Mouse (Mus musculus) spleen, adult 18-20 months (tissue): ENCODE data around the gene Pdgfb.

ENCODE experiments used
- DNase-seq, 2 experiments: peaks; one replicate each; pipeline ENCODE4 v3.0.0; 2022; ENCODE audit warnings: mixed read lengths in 2 of 2

The Pdgfb gene

GRCm38 (mm10) chr15:80008461-80008860 lies 6.3 kb downstream of the Pdgfb start:
- no peak for DNase-seq

DNA sequence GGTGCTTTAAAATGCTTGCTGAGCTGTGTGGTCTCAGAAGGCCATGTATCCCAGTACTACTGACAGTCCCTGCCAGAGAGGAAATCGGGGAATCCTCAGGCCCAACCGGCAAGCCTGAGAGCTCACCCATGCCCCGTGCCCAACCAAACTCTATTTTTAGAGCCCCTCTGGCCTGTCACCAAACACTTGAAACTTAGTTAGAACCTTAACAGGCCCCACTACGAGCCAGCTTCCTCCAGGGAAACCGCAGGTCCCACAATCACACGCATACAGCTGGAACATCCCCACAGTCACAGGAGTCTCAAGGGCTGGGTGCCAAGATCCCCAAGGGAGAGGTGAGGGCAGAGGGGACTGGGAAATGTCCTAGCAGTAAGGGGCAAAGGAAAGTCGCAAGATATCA lies 8.6 kb downstream of the Pdgfb start:
- no peak for DNase-seq

- DNase-seq, result no peak
Measured at GRCm38 (mm10) chr15:80005436-80005835, 9.3 kb downstream of the Pdgfb start.

DNA sequence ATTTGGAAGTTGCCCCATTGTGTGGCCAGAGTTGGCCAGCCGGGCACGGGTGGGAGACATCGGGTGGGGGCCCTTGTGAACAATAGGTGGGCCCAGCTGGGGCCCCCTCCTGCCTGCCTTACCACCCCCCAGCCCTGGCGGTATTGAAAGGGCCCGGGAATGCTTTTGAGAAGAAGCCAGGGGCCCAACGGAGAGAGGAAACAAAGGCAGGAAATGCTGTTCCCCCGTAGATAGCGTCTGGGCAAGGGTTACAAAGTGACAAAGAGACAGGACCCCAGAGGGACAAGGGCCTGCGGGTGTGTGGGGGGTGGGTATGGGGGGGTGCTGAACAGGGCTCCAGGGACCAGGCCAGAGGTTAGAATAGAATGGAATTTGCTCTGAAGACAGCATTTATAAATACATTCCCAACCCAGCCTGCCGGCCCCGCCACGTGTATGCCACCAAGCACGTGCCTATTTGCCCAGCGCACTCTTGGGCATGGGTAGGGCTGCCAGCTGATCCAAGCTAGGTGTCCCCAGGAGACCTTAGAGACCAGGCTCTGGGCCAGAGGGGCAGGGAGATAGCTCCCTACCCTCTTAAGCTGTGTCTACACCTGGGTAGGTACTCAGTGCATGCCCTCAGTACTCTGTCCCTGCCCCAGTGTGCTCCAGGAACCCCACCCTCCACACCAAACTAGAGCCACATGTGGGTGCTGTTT lies 10.0 kb downstream of the Pdgfb start:
- no peak for DNase-seq

DNA sequence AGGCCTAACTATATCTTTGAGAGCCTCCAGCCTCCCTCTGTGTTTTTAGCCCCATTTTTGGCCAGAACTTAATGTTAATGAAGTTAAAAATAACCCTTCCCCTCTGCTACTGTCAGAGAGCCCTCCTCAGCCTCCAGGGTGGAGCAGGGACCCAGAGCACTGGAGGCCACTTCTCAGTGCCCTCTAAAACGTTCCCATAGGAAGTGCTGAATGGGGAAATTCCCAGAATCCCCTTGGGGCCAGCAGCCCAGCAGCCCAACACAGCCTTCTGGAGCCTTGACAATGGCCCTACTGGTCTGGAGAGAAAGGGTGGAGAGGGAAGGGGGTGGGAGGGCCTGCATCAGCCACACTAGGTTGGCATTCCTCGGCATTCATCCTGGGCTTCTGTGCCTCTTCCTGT lies 11.2 kb downstream of the Pdgfb start:
- DNase-seq, result no peak

DNA sequence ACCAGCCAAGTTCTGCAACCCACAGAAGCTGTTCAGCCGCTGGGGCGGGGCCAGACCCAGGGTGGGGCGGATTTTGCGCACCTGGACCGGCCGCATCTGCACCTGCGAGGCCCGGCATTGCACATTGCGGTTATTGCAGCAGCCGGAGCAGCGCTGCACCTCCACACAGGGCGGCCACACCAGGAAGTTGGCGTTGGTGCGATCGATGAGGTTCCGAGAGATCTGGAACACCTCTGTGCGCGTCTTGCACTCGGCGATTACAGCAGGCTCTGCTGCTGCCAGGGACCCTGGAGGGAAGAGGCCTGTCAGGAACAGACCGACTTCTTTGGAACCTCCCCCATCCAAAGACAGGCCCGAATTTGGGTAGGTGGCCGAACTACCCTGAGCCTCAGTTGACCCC lies 13.2 kb downstream of the Pdgfb start:
- DNase-seq, result no peak

DNA sequence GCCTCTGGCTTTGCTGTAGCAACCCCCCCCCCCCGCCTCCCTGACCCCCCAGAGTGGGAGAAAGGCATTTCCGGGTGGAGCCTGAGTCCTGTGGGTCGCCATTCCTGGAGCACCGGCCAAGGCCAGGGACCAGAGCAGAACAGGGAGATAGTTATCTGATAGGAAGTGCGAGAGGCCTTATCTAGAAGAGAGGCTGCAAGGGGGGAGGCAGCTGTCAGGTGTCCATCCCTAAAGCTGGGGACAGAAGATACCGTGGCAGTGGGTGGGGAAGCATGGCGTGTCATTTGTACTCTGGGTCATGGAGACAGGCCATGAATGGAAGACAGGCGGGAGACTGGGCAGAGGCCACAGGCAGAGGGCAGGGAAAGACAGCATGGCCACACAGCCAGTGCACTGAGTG lies 14.1 kb downstream of the Pdgfb start:
- no peak for DNase-seq

DNA sequence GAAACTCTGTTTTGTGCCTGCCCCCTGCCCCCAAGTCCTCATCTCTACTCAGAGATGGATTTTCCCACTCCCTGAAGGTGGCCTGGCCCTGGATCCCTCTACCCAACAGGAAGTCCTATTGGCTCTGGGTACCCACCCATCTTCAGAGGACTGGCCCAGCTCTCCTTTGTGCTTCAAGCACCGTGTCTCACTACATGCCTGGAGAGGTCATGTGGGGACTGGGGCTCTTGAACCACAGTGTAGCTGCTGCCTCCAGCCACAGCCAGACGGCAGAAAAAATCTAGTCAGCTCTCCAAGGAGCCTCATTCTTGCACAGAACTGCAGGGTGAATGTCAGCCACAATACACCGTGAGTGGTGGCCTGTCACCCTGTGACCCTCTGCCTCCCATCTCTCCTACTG lies 16.8 kb downstream of the Pdgfb start:
- no peak for DNase-seq

DNA sequence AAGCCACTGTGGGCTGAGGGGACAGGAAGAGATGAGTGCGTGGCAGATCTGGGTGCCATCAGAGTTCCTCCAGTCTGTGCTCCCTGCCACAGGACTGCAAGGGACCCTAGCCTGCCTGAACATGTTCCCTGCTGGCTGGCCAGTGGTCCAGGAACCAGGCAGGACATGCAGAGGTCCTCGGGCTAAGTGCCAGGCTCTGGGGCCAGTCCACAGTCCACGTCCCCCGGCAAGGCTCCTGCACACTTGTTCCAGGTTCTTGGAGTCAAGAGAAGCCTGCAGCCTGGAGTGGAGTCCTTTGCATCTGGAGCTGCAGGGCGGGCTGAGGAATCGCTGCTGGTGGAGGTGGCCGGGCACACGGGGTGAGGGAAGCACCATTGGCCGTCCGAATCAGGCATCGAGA lies 18.0 kb downstream of the Pdgfb start:
- no peak for DNase-seq

DNA sequence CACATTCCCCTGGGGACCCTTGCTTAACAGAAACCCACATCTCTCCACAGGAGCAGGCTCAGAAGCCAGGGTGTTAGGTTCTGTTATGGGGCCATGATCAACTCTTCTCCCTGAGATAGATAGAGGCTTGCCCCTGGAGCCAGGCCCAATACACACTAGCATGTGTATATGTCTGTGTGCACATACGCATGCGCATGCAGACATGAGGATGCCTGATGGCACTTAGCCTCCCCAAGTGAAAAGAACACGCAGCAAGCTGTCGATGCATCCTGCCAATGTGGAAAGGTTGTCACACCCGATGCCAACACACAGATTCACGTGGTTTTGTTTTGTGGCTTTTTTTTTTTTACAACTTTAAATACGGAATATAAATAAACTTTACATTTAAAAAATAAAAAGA lies 19.2 kb downstream of the Pdgfb start:
- DNase-seq, result no peak

- DNase-seq, result no peak
Measured at GRCm38 (mm10) chr15:79994566-79994965, 20.2 kb downstream of the Pdgfb start.

GRCm38 (mm10) chr15:79986182-79986581 lies 28.6 kb downstream of the Pdgfb start:
- DNase-seq, result no peak

DNA sequence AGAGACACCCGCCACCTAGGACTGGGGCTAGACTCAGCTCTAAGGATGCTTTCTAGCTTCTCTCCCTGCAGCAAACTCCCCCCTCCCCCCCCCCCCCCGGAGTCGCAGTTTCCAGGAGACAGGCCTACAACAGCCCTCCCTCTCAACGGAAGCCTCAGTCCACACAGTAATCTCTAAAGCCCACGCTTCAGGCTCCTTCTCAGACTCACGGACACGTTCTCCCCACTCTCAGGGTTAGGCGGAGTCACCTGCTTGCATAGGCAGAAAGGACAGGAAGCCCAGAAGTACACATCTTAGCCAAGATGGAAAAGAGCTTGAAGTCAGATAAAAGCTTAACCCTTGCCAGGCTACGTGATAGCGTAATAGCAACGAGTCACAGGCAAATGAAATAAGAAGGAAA lies 29.3 kb downstream of the Pdgfb start:
- no peak for DNase-seq

DNA sequence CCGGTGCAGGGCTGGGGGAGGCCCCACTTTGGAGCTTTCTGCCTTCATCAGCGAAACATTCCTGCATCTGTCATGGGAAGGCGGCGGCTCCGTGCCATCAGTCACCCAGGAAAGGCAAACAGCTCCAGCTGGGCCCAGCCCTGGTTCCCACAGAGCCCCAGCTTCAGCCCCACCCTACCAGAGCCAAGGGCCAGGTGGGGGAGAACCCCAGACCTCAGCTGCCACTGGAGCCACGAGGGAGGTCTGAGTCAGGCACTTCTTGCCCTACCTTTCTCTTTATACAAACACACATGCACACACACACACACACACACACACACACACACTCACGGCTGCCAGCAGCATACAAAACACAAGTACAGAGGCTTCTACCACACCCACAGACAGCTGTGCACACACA lies 30.6 kb downstream of the Pdgfb start:
- no peak for DNase-seq

- no peak for DNase-seq
Measured at GRCm38 (mm10) chr15:79980716-79981115, 34.1 kb downstream of the Pdgfb start.

DNA sequence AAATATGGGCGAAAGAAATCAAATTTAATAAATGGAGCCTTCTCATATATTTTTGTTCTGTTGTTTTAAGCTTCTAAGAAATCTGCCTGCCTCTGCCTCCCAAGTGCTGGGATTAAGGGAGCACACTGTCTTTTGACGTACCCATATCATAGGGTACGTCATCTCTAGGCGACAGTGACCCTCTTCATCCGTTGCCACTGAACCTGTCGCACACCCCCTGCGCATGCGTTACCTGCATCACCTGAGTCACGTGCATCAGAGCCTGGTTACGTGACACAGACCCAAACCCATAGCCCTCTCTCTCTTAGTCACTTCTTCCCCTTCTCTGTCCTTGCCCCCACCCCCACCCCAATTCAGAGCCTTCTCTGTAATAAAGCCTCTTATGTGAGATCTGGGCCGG lies 42.6 kb downstream of the Pdgfb start:
- DNase-seq, result no peak

DNA sequence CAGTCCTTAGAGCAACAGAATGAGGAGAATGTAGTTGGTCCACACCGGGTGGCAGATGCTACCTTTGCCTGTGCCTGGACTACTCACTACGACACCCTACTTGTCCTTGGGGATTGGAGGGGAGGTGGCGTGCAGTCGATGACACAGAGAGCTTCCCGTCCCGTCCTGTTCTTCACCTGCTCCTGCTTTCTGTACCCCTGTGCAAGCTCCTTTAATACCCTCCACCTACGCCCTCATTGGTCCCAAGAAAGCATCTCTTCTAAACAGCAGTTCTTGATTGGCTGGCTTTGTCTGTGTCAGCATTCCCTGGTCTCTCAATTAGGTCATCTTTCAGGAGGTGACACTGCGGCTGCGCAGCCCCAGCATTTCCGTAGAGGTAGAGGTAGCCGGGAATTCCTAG lies 43.8 kb downstream of the Pdgfb start, which contains the start of gene Cbx7:
Gene Cbx7 (minus strand): TSS at position 180 of the 400 bp plus-strand sequence.
- no peak for DNase-seq

GRCm38 (mm10) chr15:79970491-79970890 lies 44.3 kb downstream of the Pdgfb start:
- no peak for DNase-seq

DNA sequence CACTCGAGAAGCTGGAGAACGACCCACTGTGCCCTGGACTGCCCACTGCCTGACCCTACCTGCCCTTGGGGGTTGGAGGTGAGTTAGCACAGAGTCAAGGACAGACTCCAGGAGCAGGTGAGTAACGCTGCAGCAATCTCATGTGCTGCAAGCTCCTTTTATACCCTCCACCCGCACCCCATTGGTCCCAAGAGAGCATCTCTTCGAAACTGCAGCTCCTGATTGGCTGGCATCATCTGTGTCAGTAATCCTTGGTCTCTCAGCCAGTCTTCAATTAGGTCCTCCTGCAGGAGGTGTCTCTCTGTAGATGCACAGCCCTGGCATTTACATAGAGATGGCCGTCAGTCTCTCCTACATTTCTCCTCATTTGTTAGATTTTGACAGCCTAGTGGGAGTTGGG lies 47.4 kb downstream of the Pdgfb start:
- DNase-seq, result no peak

DNA sequence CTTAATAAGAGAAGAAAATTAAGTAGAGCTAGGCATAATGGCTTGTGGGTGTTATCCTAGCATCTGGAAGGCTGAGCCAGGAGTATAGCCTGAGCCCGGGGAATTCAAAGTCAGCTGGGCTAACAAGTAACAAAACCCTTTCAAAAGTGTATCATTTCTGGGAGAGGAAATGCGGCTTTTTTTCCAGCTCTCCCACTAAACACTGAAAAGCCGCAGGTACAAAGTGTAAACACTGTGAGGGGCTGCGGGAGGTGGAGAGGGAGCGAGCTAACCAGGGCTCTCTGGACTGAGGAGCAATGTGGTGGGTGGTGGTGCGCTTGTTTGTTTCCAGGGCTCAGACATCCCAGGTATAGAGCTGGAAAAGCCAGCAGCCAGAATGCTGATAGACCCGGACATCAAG lies 50.4 kb downstream of the Pdgfb start:
- no peak for DNase-seq

DNA sequence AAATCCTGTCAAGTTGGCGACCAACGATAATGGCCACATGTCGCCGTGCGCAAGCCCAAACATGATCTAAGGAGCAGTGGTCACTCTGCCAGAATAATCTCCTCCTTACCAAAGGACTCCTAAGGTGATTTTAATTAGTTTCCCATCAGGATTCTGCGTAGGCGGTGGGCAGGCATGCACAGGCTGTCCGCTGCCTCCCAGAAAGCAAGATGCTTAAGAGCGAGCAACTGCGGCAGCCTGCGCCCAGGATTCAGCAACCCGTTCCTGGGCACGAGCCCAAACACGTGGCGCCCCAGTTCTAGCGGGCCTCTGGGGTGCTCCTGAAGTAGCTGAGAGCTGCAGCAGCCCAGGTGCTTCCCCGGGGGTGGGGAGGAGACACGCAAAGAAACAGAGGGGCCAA lies 52.1 kb downstream of the Pdgfb start:
- no peak for DNase-seq

DNA sequence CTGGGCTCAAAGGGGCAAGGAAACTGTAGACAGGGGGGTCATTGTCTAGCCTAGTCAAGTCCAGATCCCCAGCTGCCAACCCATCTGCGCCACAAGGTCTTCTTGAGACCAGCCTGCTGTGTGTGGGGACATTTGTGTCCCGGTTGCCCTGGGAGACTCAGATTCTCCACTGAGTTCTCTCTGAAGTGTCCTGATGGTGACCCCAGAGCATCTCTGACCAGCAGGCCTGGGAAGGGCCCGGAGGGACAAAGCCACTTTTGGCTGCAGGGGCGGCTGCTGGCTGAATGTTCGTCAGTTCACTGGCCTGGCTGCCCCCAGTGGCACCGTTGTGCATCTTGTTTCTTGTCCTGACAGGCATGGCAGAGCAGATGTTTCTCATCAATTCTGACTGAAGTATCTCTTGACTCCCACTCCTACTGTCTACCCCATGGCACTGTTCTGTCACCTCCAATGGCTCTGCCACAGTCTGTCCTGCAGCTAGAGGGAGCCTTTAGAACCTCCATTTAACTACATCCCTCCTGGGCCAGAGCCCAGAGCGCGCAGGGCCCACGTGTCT lies 53.3 kb downstream of the Pdgfb start:
- no peak for DNase-seq

DNA sequence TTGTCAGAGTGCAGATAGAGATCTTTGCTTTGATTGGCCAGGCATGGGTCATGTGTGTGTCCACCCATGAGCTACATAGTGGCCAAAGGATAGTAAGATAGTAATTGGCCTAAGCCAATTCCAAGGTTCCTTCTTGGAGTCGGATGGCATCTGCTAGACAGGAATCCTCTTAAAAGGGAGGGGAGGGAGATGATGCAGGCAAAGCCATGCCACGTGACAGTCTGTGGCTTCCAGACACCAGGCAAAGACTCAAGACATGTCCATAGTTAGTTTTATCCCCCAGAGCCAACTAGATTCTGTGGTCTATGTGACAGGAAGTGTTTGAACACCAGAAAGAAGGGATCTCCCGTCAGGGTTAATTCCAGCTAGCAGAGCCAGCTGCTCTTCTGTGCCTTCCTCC lies 56.4 kb downstream of the Pdgfb start:
- no peak for DNase-seq

DNA sequence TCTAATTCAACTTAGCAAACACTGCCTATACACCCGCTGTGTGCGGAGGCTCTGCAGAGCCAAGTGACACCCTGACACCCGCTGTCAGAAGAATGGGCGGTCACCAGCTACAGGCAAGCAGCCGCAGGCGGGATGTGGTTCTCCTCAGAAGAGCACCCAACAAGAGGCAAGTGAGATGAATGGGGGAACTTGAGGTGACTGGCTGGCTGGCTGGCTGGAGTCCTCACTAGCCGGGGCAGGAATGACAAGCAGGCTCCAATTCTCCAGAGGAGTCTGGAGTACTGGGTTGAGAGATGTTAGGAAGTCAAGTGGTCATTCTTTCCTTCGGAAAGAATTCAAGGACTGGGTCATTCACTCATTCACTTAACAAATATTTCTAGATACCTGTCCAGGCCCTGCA lies 58.2 kb downstream of the Pdgfb start:
- no peak for DNase-seq

- DNase-seq, result no peak
Measured at GRCm38 (mm10) chr15:79953470-79953869, 61.3 kb downstream of the Pdgfb start.
